Mouse (Mus musculus) embryo, embryonic 9.5 days (tissue): ENCODE measurements at regions not wholly inside any gene's neighbourhood (a gene's known extent, or its start where the extent isn't known, plus 50 kb on each side); places are given as distances from the start of the nearest gene placed in this dataset.
A peak's percentile ranks its signal among the peaks of the same experiment; 100 is the strongest.
"Not testable (repeated sequence)": the region's sequence is repeated elsewhere in the genome, so short reads cannot be mapped to it uniquely, and the experiment has no call there.

ENCODE experiments used
- DNase-seq: peaks from one replicate; pipeline ENCODE4 v3.0.0-alpha.2; 2017; ENCODE audit errors: extremely low spot score

GRCm38 (mm10) chr5:117040878-117041277 is 75.0 kb downstream of the Suds3 start:
- DNase-seq, result no peak

- DNase-seq, result peak; percentile 23
These were observed 78.7 kb downstream of the Suds3 start for GRCm38 (mm10) chr5:117037261-117037660.

- no peak for DNase-seq
These were observed 83.8 kb downstream of the Suds3 start for GRCm38 (mm10) chr5:117032130-117032529.

- DNase-seq, result no peak
These were observed 90.1 kb downstream of the Suds3 start for GRCm38 (mm10) chr5:117025689-117026383.

- DNase-seq, result no peak
These were observed 97.3 kb downstream of the Suds3 start for GRCm38 (mm10) chr5:117018419-117019150.

- DNase-seq, result no peak
These were observed 104.8 kb downstream of the Suds3 start for GRCm38 (mm10) chr5:117011128-117011527.

GRCm38 (mm10) chr5:117000770-117001201 is 115.1 kb downstream of the Suds3 start:
- peak; percentile 6 for DNase-seq

- DNase-seq, result no peak
These were observed 121.4 kb downstream of the Suds3 start for GRCm38 (mm10) chr5:116994508-116994907.

GRCm38 (mm10) chr5:116993674-116994073 is 122.2 kb downstream of the Suds3 start:
- no peak for DNase-seq

- DNase-seq, result no peak
These were observed 124.5 kb downstream of the Suds3 start for GRCm38 (mm10) chr5:116991461-116991860.

GRCm38 (mm10) chr5:116971474-116971873 is 144.4 kb downstream of the Suds3 start:
- DNase-seq, result not testable (repeated sequence)

GRCm38 (mm10) chr5:116964171-116964570 is 151.7 kb downstream of the Suds3 start:
- no peak for DNase-seq

GRCm38 (mm10) chr5:116963106-116963505 is 152.8 kb downstream of the Suds3 start:
- no peak for DNase-seq

- no peak for DNase-seq
These were observed 155.9 kb downstream of the Suds3 start for GRCm38 (mm10) chr5:116960041-116960440.

GRCm38 (mm10) chr5:116958141-116958540 is 157.8 kb downstream of the Suds3 start:
- DNase-seq, result no peak

- no peak for DNase-seq
These were observed 159.3 kb downstream of the Suds3 start for GRCm38 (mm10) chr5:116956572-116956971.

GRCm38 (mm10) chr5:116950280-116950881 is 165.5 kb downstream of the Suds3 start:
- no peak for DNase-seq

GRCm38 (mm10) chr5:116934585-116934984 is 181.3 kb downstream of the Suds3 start:
- no peak for DNase-seq

GRCm38 (mm10) chr5:116934151-116934550 is 181.8 kb downstream of the Suds3 start:
- DNase-seq, result no peak

GRCm38 (mm10) chr5:116933105-116933504 is 182.8 kb downstream of the Suds3 start:
- DNase-seq, result no peak

- DNase-seq, result no peak
These were observed 192.2 kb downstream of the Suds3 start for GRCm38 (mm10) chr5:116923761-116924160.

- no peak for DNase-seq
These were observed 193.7 kb downstream of the Suds3 start for GRCm38 (mm10) chr5:116922059-116922671.
